Mouse (Mus musculus) induced T-regulatory cell, adult 2 months (primary cell): ENCODE results near the gene Cep95.
"Not testable (repeated sequence)": the region's sequence is repeated elsewhere in the genome, so short reads cannot be mapped to it uniquely, and the experiment has no call there.

ENCODE experiments used
- DNase-seq: peaks from one replicate; pipeline ENCODE4 v3.0.0-alpha.2; 2012; ENCODE audit warnings: low read depth

The Cep95 gene

DNA sequence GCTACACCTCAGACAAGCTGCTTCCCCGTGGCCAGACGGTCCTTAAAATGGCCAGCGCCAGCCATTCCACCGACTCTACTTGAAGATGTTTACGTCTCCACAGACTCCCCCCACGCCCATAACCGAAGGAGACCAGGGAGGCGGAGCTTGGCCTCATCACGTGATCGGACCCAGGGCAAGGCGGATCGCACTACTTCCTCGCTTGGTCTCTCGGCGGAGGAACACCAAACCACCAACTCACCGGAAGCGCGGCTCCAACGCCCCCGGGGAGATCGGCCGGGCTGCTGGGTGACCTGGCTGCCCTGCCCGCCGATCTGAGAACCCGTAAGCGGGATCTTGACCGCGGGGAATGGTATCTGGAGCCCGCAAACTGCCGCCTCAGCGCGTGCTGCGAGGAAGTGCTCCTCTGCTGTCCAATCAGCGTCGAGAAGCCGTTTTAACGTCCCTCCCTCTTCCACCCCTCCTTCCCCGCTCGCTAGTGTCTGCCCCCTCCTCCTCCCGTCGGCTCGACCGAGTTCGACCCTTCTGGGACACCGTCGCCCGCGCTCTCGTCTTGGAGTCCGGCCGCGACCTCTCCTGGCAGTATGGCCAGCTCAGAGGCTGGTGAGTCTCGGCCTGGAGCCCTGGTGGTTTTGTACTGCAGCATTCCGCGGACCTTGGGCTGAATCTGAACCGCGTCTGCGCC lies at the start of gene Cep95, which contains the start of gene Ddx5:
Cep95 (plus strand) TSS at position 478 of the 685 bp plus-strand sequence.
Ddx5 (minus strand) TSS at position 411 of the 685 bp plus-strand sequence.
- peak; percentile 100 for DNase-seq

DNA sequence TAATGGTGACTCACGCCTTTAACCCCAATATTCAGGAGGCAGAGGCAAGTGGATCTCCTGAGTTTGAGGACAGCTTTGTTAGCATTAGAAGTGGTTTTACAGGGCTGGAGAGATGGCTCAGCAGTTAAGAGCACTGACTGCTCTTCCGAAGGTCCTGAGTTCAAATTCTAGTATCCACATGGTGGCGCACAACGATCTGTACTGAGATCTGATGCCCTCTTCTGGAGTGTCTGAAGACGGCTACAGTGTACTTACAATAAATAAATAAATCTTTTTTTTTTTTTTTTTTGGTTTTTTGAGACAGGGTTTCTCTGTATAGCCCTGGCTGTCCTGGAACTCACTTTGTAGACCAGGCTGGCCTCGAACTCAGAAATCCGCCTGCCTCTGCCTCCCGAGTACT lies 48.3 kb upstream of the Cep95 start:
- peak; percentile 56 for DNase-seq

DNA sequence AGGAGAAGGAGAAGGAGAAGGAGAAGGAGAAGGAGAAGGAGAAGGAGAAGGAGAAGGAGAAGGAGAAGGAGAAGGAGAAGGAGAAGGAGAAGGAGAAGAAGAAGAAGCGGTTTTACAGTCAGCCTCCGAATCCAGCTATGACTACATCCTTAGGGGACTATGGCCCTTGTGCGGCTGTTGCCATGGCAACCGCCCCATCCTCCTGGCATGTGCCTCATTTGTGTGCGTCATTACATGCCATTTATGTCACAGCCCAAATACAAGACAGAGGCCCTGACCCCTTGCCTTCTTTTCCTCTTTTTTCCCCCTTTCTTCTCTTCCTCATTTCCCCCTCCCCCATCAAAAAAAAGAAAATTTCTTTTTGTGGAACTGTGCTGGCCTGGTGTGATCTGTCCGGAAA lies 47.8 kb upstream of the Cep95 start:
- DNase-seq: peak; percentile 88

DNA sequence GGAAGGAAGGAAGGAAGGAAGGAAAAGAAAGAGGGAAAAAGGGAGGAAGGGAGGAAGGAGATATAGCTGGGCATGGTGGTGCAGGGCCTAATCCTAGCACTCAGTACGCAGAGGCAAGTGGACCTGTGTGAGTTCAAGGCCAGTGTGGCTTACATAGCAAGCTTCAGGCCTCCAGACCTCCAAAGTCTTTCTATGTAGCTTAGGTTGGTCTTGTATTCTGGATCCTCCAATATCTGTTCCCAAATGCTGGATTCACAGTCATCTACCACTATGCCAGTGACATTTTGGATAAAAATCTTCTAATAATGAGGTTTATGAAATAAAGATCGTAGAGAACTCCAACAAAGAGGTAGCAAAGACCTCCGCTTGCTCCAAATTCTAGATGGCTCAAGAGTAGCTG lies 47.2 kb upstream of the Cep95 start:
- peak; percentile 48 for DNase-seq

DNA sequence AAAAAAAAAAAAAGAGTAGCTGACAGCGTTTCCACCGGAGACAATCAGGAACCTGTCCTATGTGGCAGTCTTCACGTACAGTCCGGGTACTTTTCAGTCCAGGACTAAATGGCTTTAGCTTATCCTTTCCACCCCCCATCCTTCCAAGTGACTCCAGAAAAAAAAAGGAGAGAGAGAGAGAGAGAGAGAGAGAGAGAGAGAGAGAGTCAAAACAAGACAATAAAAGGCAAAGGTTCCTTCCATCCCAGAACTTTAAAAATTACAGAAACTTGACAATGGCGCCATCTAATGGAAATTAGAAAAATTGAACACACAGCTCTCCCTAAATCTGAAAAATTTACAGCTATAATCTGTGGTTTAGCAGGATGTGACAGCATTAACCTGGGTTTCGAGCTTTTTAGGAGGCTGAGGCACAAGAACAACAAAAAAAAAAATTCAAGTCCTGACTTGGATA lies 46.6 kb upstream of the Cep95 start:
- DNase-seq: peak; percentile 91

DNA sequence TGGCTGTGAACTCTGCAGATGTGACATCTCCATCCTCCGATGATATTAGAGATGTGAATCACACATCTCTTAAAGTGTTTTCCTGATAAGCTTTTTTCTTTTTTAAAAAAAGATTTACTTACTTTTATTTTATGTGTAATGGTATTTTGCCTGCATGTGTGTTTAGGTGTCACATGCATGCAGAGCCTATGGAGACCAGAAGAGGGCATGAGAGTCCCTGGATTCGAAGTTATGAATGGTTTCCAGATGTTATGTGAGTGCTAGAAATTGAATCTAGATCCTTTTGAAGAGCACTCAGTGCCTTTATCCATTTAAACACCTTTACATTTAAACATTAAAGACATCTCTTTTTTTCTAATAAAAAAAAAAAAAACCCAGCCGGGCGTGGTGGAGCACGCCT lies 44.1 kb upstream of the Cep95 start:
- peak; percentile 59 for DNase-seq

DNA sequence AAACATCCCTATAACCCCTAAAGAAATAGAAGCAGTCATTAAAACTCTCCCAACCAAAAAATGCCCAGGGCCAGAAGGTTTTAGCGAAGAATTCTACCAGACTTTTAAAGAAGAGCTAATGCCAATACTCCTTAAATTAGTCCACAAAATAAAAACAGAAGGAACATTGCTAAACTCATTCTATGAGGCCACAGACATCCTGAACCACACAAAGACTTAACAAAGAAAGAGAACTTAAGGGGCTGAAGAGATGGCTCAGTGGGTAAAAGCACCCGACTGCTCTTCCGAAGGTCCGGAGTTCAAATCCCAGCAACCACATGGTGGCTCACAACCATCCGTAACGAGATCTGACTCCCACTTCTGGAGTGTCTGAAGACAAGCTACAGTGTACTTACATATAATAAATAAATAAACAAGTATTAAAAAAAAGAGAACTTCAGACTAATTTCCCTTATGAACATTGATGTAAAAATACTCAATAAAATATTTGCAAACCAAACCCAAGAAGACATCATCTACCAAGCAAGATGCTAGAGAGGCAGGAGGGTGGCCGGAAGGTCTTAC lies 39.4 kb upstream of the Cep95 start:
- DNase-seq: not testable (repeated sequence)

DNA sequence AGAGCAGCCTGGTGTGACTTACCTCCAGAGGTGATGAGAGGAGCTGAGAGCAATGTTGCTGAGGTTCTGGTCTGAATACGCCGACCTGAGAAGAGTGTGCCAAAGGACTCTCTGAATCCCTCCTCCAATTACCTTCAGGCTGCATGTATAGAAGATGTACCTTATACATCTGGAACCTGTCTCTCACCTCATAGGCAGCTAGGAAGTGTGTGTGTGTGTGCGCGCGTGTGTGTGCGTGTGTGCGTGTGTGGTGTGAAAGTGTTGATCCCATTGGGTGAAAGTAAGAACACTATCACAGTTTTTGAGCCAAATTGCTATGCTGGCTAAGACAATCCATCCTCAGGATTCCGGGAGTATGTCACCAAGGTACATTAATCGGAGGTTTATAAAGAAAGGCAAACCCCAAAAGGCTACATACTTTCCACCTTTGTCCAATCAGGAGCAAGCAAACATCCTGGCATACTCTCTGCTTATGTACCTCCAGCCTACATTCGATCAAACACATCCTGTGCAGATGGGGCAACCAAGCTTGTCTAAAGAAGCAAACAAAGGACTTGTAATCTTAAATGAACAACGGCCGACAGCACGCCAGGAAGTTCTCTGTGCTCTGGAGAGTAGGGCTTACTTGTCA lies 38.8 kb upstream of the Cep95 start, which contains the start of gene Pecam1:
Pecam1 (minus strand) TSS at position 508 of the 631 bp plus-strand sequence.
- peak; percentile 91 for DNase-seq

DNA sequence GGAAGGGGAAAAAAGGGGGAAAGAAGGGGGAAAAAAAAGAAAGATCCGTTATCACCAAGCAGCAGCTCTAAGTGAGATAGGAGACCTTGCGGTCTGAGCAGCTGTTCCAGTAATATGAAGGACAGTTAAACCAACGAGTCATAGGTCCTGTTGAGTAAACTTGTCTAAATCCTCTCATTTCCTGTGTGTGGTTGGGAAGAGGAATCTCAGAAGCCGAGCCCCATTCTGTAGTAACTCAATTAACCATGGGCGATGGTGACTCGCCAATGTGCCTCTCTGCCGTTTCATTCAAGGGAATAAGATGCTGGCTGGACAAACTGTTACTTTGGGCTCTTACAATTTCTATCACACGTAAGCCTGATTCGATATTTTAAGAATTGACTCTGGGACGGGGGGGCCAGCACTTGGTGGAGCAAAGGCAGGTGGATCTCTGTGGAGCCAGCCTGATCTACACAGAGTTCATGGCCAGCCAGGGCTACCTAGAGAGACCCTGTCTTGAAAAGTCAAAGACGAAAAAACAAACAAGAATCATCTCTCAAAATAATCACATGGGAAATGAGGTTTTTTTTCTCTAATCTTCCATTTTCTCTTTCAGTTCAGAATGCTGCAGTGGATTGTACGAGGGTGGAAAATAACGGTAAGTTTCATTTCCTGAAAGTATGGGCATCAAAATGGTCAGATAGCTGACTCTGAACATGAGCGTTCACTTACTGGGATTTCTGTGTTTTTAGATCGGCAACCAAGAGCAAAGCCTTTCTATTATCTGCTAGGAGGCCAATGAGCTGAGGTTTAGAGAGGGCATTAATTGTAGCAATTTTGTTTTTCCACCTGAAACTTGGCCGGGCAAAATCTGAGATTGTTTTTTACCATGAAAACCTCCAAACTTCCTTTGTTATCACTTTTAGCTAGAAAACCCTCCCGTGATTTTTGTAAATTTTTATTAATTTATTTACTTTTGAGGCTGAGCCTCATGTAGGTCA lies 37.7 kb upstream of the Cep95 start, which contains the start of gene Milr1:
Milr1 (plus strand) TSS at position 188 of the 980 bp plus-strand sequence.
- DNase-seq: peak; percentile 85

DNA sequence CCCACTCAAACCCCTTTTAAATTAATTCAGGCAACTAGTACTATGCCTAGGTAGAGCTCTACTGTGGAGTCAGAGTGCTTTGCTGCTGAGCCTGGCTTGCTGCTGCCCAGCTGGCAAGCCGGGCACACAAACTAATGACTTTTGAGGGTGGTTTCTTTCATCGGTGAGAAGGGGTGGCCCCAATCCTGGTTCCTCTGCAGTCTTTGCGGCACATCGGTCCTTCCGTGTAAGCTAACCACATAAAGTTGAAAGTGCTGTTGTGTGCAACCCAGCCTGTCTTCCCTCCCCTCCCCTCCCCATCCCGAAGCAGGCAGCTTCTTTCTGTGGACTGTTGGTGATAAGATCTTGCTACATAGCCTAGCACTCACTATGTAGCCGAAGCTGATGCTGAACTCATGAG lies 36.9 kb upstream of the Cep95 start:
- peak; percentile 88 for DNase-seq

DNA sequence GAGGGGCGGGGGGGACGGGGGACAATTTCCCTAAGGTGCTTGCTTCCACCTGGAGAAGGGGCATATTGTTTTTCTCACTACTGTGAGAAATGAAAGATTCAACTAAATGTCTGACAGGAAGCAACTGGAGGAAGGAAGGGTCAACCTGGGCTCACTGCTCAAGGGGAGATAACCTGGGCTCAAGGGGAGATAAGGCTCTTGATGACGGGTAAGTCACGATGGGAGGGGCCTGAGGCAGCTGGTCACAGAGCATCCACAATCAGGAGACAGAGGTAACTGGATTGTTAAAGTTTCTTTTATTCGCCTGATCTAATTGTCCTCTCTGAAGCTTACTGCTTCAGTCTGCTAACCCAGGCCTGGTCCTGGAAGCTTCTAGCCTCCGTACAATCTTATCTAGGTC lies 35.7 kb upstream of the Cep95 start:
- DNase-seq: no peak

DNA sequence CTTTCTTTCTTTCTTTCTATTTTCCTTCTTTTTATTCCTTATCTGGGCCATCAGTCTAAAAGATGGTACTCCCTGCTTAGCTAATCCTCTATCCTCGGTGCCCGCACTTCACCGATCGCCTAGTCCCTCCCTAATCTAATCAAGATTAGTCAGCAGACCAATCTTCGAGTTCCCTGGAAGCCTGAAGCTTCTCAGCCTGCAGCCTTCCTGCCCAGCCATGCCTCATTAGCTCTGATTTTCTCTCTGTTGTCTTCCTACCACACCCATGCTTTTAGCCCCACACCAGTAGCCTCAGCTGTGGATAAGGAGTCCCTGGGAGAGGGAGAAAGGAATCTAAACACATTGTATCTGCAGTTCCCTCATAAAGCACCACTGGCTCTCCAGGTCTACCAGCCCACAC lies 33.5 kb upstream of the Cep95 start:
- no peak for DNase-seq

DNA sequence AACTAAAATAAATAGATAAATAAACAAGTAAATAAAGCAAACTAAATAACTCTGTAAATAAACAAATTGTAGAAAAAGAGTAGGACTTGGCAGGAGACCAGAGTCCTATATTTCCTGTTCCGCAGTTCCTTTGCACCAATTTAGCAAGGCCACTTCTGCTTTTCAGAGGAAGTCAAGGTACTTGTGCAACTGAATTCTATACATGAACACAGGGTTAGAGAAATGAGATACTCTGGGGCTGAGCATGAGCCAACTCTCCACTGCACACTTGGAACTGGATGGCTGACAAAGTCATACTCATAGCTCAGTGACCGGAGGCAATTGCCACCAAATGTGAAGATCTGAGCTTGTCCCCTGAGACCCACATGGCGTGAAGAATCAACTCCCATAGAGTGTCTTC lies 30.0 kb upstream of the Cep95 start:
- DNase-seq: no peak

DNA sequence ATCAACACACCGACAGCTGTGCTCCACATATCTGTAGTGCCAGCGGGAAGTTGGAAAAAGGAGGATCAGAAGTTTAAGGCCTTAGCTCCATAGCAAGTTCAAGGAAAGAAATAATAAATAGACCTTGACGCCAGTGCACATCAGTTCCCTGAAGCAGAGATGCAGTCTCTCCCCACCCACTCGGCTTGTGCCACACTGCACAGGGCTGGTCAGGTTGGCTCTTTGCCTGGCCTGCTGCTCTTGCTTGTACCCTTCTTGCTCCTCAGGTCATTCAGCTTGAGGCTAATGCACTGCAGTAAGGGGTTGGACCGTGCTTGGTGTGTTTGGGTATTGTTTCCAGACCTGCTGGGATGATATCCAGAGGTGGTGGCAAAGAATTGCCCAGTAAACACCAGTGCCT lies 28.5 kb upstream of the Cep95 start:
- DNase-seq: no peak

DNA sequence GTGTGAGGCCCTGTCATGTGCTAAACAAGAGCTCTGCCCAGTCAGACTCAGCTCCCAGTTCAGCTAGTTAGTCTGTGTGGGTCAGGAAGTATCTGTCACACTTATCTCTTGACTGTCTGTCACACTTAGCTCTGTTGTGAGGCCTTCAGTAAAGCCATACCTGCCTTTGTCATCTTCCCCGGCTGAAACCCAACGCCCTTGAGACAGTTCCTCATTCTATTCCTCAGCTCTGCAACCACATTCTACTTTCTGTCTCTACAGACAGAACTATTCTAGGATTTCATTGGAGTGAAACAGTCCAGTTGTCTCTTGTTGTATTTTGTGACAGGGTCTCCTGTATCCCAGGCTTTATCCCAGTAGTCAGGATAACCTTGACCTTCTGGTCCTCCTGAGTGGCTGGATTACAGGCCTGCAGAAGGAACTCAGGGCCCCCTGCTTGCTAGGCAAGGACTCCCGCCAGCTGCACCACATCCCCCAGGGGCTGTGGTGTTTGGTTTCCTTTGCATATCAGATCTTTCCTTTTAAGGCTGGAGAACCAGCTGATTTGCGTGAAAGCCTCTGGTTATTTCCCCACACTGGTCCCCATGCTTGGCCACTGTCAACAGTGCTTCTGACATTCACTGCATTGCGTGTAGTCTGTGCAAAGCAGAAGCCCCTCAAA lies 26.8 kb upstream of the Cep95 start:
- DNase-seq: peak; percentile 70

DNA sequence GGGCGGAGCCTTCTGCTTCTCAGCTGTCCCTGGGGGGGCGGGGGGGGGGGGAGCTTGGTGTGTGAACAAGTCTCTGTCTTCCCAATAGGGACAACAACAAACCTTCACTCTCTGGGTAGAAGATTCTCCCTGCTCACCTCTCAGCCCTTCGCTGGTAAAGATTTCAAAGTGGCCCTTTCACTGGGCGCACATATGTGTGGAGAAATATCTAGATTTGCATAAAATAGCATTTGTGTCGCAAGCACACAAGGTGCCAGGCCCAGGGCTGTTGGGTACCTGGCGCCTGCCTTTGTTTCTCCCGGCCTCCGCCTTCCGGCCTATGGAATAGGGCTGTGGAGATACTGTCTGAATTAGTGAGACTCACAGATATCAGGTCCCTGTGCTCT lies 26.3 kb upstream of the Cep95 start:
- DNase-seq: no peak

DNA sequence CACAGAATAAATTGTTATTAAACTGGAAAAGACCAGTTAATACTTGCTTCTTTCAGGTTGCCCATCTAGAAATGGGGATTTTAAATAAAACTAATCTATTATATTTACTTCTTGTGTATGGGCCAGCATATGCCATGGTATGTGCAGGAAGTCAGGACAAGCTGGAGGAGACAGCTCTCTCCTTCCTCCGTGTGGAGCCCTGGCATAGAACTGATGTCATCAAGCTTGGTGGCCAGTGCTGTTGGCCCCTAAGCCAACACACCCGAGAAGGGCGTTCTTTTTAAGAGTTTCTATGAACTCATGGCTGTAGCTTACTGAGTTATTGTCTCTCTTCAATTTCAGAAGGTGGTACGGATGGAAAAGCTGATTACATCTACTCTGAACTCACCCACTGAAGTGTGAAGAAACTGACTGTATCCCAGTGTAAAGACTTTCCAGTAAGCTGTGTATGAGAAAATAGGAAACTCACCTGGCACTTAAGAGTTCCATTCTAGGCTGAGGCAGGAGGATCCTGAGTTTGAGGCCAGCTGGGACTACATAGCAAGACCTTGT lies 22.4 kb upstream of the Cep95 start:
- DNase-seq: no peak

DNA sequence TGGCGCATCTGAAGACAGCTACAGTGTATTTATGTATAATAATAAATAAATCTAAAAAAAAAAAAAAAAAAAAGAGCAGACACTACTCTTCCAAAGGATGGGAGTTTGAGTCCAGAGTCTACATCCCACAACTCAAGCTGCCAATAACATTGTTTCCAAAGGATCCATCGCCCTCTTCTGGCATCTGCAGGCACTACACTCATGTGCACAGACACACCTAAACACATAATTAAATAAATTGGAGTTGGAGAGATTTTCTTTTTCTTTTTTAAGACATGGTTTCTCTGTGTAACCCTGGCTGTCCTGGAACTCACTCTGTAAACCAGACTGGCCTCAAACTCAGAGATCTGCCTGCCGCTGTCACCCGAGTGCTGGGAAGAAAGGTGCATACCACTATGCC lies 21.5 kb upstream of the Cep95 start:
- DNase-seq: peak; percentile 53

DNA sequence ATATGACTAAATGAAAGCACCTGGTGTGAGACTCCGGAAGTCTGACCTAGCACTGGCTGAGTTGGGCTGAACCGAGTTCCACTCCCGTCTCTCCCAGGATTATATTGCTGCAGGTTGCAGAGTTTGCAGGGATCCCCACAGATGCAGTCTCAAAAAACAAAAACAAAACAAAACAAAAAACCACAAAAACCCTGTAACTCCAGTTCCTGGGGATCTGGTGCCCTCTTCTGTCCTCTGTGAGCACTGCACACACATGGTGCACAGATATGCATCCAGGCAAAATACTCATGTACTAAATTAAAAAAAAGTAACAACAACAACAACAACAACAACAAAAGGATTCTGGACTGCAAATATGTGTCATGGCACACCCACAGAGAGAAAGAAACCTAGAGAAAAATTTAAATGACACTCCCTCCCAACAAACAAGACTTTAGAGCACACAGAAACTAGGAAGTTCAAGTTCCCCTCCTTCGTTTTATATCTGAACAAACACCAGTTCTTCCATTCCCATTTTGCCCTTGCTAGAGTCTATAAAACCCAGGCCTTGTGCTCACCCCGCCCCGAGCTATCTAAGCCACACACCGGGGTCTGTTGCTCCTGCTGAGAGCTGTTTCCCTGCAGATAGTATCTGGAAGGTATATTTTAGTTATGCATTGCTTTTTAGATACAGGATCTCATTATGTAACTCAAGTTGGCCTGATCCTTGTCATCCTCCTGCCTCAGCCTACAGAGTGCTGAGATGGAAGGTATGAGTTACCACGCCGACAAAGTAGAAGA lies 18.7 kb upstream of the Cep95 start:
- peak; percentile 88 for DNase-seq

DNA sequence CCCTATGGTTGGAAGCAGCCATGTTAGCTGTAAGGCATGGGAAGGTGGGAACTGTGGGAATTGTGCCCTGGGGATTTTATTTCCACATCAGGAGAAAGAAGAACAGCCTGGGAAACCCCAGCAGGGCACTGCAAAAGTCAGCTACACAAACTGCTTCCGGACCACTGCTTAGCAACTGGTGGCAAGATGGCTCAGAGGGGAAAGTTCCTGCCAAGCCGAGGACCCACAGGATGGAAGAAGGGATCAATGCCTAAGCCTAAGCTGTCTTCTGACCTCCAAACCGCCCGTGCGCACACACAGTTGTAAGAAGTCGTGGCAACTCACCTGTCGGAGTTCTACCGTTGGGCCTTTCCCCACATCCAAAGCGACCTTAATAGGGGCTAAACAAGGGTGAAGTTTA lies 16.0 kb upstream of the Cep95 start:
- no peak for DNase-seq
